Mouse (Mus musculus): ENCODE results near the gene Ift20.

Ift20 gene

DNA sequence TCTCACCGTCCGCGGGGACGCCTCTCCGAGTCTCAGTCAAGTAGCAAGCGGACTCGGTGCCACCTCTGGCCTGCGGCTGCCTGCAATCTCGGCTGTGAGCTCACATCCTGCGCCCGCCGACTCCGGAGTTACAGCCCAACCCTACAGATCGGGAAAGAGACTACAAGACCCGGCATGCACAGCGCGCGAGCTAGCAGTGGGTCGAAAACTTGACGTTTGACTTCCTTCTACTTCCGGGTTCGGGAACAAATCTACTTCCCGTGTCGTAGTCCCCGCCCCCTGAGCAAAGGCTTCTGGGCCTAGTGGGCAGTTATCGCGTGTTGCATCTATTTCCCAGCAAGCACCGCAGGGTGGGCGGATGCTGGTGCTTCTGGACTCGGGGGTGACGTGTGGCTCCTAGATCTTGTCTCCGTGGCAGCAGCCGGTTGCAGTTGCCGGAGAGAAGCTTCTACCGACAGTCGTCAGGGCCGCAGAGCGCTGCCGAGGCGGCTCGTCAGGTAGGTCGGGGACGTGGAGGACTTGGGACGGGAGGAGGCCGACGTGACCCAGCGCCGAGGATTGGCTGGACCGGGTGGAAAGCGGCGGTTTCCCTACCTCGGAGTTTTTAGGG, at the start of gene Ift20, which contains the start of gene Tnfaip1:
Ift20 (plus strand) TSS at position 282 of the 610 bp plus-strand sequence.
Tnfaip1 (minus strand) TSS at position 253 of the 610 bp plus-strand sequence.
- peak; percentile 98 for DNase-seq (ENCODE audit: low spot score)

DNA sequence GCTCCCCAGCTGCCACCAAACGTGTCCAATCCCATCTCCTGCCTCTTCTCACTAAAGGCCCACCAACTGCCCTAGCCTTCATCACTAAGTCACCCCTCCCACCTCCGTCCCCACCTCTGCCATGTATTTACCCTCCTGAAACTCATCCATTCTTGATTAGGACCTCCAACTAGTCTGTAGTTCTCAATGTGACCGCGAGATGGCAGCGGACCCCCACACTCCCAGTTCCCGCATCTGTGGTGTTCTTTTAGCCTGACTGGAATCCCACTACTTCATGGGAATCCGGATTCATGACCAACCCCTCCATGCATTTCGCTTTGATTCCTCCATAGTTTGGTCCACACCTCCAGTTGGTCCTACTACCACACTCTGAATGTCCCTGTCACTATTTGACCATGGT, 48.0 kb upstream of the Ift20 start:
- no peak for DNase-seq (ENCODE audit: low spot score)

DNA sequence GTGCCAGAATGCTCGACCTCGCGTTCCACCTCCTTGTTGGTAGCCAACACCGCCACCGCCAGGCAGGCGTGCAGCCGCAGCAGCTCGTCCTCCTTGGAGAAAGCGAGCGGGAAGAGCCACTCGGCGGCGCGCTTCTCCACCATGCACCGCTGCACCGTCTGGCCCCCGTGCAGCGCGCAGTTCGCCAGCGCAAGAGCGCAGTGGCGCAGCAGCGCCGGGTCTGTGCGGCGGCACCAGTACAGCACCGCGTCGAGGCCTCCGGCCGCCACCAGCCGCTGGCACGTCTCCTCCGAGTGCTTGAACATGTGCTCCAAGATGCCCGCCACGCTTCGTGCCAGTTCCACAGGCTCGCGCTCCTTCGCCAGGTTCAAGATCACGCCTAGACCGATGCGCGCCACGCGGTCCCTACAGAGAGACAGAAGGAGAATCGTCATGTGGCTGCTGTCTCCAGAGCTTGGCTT, 45.4 kb upstream of the Ift20 start:
- DNase-seq (ENCODE audit: low spot score): no peak

DNA sequence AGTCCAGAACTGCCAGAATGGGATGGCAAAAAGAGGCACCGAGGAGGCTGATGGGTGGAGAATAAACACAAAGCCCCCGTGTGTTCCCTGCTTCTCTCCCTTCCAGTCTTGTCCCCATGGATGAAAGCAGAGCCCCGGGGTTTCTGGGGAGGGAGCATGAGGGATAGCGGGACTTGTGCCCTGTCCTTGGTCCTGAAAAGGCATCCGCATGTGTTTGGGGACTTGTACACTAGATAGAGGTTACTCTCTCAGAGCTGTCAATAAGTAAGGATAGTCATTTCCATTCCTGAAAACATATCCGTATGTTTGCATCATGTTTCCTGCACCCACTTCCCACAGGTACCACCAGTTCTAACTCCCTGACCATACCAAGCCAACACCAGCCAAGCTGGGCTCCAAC, 40.3 kb upstream of the Ift20 start:
- DNase-seq (ENCODE audit: low spot score): no peak

DNA sequence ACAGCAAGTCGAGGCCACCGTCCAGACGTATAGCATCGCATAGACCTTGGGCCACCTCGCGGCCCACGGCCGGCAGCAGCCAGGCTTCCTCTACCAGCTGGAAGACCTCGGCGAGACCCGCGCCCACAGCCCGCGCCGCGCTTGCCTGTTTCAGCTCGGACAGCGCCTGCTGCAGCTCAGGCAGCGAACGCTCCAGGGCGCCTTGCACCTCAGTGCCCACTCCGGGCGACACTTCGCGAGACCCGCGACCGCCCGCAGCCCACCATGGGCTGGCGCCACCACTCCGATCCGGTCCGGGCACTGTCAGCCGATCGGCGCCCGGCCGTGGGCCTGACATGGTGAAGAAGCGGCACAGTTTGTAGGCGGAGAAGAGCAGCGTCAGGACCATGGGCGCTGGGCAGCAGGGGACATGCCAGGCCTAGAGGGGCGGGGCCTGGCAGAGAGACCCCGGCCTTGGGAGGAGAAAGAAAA, 39.1 kb upstream of the Ift20 start:
- no peak for DNase-seq (ENCODE audit: low spot score)

DNA sequence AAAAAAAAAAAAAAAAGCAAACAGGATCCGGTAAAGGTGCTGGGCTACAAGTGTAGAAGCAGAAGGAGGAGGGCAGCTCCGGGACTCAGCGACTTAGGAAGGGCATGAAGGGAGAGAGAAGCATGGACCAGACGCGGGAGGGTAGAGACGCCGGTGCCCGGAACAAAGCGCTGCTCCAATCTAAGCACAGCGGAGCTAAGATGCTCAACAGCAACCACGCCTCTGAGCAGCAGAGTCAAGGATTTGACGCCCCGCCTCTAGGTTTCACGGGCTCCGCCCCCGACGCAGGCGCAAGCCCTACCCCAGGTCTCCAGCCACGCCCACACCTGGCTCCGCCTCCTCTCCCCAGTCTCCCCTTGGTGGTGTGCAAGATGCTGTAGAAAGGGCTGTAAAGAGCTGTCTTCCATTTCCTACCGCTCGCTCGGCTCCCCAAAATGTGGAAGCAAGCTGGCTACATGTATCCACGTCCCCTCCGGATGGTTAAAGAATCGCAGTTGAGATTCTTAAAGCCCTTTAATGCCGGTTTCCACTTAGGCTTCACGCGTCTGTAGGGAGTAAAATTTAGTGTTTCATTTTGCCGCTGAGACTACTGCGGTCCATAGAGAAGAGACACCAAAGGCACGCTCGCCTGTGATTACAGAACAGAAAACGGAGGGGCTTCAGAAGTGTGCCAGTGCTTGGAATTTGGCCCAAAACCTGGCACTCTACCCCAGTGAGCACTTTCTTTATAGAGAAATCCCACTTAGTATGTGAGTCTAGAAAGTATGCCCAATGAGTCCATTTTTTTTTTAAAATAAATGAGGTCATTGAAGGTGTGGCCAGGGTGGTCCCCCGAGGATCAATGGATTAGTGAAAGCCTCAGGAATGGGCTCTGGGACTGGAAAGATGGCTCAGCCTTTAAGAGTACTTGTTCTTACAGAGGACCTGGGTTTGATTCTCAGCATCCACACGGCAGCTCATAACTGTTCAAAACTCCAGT, 38.3 kb upstream of the Ift20 start, which contains the start of gene Sarm1:
Sarm1 (minus strand) TSS at position 211 of the 979 bp plus-strand sequence.
- peak; percentile 92 for DNase-seq (ENCODE audit: low spot score)

DNA sequence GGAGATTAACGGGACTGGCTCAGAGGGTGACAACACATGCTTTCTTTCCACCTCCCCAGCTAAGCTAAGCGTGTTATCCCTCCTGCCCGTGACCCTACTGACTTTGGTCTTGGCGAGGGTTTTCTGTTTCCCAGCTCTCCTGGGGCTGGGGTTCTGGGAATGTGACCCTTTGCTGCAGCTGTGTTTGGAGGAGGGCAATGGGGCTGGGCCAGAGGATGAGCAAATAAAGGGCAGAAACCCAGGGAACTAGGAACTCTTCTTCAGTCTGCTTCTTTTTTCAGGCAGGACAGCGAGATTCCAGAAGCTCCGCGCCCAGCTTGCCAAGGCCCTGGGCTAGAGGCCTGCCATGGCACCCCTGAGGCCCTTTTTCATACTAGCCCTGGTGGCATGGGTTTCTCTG, 37.2 kb upstream of the Ift20 start, which contains the start of gene Vtn:
Vtn (plus strand) TSS at position 88 of the 400 bp plus-strand sequence.
- DNase-seq (ENCODE audit: low spot score): no peak

DNA sequence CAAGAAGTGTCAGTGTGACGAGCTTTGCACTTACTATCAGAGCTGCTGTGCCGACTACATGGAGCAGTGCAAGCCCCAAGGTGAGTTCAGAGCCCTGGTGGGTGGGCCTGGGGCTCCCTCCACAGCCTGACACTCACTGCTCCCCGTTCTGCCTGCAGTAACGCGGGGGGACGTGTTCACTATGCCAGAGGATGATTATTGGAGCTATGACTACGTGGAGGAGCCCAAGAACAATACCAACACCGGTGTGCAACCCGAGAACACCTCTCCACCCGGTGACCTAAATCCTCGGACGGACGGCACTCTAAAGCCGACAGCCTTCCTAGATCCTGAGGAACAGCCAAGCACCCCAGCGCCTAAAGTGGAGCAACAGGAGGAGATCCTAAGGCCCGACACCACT, 36.6 kb upstream of the Ift20 start:
- DNase-seq (ENCODE audit: low spot score): no peak

DNA sequence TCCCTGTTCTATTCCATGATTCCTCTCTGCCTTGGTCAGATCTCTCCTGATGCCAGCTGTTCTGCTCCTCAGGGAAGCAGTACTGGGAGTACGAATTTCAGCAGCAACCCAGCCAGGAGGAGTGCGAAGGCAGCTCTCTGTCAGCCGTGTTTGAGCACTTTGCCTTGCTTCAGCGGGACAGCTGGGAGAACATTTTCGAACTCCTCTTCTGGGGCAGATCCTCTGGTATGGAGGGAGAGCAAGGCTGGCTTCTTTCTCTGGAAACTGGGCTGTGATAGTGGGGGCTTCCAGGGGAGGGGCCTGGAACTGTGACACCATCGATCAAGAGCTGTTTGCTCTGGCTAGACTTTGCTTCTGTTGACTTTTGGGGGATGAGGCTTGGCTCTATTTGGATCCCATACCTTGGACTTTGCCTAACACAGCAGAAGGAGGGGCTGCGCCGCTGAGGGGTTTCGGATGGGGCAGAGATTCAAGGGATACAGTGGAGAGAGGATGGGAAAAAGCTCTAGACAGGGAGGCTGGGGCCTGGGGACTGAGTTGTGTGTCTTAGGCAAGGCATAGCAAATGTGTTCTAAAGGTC, 35.4 kb upstream of the Ift20 start:
- no peak for DNase-seq (ENCODE audit: low spot score)

DNA sequence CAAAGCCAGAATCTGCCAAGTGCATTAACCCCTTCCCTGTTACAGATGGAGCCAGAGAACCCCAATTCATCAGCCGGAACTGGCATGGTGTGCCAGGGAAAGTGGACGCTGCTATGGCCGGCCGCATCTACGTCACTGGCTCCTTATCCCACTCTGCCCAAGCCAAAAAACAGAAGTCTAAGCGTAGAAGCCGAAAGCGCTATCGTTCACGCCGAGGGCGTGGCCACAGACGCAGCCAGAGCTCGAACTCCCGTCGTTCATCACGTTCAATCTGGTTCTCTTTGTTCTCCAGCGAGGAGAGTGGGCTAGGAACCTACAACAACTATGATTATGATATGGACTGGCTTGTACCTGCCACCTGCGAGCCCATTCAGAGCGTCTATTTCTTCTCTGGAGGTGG, 34.6 kb upstream of the Ift20 start:
- no peak for DNase-seq (ENCODE audit: low spot score)

DNA sequence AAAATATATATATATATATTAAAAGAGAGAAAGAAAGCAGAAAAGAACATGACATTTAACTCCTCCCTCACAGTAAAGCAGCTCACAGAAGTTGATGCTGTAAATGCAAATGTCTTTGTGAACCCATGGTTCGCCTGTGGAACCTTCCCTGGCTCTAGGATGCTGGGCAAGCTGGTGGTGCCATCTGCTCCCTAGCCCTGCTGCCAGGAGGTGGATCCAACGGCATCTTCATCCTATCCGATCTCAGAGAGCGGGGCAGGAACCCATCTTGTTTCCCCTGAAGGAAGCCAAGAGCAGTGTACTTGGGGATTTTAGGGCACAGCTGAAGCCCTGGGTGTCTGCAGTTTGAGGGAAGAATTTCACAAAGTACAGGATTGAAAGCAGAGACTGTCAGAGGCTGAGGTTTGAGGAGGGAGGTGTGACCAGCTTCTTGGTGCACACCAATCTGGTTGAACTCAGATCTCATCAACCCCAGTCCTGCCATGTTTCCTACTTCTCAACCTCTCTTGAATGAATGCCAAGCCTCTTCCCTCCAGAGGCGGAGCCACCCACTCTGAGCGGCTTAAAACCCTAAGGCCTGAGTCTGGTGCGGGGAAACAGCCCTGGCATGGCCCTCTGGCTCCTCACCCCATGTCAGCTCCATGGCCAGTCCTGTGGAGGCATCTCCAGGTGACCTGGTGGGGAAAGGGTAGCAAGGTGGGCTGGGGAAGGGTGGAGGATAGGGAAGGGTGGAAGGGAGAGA, 33.1 kb upstream of the Ift20 start, which contains the start of gene Sebox:
Sebox (plus strand) TSS at position 539 of the 742 bp plus-strand sequence.
- no peak for DNase-seq (ENCODE audit: low spot score)

DNA sequence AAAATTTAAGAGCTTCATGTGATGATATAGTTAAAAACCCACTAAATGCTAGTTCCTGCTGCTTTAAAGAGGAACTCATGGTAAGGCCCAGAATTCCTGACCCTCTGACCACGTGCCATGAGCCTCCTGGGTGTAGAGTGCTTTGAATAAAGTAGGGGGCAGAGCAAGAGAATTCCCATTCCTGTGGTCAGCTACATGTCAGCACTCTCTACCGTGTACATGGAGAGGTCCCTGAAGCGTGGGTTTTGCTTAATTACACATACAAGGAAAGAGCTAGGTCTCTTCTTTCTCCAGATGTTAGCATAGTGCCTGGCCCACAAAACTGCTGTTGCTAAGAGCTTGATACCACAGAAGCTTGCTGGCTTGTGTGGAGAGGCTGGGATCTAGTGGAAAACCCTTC, 30.7 kb upstream of the Ift20 start:
- no peak for DNase-seq (ENCODE audit: low spot score)

DNA sequence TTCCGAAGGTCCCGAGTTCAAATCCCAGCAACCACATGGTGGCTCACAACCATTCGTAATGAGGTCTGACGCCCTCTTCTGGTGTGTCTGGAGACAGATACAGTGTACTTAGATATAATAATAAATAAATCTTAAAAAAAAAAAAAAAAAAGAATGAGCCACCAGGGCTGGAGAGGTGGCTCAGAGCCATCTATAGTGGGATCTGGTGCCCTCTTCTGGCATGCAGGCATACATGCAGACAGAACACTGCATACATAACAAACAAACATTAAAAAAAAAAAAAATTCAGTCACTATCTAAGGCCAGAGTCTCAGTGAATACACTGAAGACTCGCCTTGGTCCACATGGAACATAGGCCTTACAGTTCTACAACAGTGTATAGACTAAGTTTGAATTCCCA, 27.0 kb upstream of the Ift20 start:
- DNase-seq (ENCODE audit: low spot score): no peak

DNA sequence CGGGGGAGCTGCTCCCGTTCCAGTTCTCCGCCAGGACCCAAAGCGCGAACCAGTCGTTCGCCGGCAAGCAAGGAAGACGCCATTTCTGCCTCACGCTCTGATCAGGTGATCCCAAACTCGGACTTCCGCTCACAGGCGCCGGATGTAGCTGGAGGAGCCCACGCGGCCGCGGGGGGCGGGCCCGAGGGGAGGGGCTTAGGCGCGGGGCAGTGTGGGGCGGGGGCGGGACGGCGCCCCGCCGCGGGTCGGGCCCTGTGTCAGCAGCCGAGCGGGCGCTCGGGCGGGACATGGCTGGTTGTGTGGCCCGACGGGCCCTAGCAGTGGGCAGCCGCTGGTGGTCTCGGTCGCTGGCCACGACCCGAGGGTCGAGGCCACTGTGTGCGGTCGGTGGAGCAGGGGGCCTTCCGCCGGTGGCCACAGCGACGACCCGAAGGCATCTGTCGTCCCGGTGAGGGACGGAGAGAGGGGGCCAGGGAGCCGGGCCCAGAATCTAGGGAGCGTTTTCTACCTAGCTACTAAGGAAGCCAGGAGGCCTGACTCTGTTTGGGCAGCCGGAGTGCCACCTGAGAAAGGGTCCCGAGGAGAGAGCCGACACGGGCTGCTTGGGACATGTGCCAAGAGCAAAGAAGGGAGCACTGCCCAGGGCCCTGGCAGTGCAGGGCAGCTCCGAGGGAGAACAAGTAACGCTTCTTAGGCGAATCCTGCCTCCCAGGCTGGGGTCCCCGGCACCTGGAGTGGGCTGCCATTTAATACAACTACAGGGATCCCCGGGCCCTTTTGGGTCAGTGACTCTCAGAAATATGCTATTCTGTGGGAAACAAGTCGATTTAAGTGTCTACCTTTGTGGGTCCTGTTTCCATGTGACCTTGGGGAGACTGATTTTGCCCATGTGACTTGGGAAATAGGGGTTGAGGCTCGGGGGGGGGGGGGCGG, 23.9 kb upstream of the Ift20 start, which contains the start of the genes Tmem199 and Poldip2:
Tmem199 (minus strand) TSS at position 148 of the 933 bp plus-strand sequence.
Poldip2 (plus strand) TSS at position 169 of the 933 bp plus-strand sequence.
- DNase-seq (ENCODE audit: low spot score): peak; percentile 82

DNA sequence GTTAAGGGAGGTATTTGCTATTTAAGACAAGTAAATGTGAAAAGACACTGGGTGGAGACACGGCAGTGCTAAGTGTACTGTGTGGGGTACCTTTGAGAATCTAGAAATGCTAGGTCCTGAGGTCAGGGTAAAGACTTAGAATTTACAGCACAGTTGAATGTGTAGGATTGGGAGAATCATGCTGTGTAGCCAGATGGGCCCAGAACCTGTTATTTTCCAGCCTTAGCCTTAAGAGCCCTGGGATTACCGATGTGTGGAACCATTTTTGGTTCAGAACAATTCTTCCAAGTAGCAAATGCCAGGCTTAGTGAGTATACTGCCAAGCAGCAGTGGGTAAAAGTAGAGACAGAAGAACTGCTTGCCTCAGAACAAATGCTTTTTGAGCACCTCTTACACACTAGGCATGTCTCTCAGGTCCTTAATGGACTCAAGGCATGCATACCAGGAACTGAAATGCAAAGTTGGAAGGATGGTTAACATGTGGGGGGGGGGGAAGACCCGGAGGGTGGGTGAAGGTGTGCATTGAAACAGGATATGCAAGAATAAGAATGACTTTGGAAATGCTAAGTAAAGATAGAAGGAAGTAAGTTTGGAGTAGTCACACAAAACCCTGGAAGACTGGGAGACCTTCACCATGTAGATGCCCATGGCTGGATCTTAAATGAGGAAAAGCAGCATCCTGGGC, 22.9 kb upstream of the Ift20 start:
- DNase-seq (ENCODE audit: low spot score): no peak

DNA sequence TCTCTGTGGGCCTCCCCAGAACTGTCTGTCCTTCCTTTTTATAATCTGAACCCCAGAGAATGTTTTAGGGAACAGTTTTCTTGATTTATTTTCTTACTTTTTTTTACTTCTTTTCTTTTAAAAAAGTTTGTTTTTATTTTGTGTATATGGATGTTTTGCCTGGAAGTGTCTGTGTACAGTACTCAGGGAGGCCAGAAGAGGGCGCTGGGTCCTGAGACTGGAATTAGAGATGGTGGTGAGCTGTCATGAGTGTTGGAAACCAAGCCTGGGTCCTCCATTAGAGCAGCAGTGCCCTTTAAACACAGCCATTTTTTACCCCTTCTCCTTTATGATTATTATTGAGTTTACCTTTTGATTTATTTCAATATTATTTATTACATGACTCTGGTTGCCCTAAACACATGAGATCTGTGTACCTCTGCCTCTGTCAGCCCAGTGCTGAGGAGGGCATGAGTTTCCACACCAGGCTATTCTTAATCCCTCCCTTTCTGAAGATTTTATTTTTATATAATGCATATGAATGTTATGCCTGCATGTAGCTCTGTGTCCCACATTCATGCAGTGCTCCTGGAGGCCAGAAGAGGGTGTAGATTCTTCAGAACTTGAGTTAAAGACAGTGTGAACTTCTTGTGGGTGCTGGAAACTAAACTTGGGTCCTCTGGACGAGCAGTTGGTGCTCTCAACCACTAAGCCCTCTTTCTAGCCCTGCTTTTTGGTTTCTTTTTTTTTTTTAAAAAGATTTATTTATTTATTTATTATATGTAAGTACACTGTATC, 20.4 kb upstream of the Ift20 start:
- no peak for DNase-seq (ENCODE audit: low spot score)

DNA sequence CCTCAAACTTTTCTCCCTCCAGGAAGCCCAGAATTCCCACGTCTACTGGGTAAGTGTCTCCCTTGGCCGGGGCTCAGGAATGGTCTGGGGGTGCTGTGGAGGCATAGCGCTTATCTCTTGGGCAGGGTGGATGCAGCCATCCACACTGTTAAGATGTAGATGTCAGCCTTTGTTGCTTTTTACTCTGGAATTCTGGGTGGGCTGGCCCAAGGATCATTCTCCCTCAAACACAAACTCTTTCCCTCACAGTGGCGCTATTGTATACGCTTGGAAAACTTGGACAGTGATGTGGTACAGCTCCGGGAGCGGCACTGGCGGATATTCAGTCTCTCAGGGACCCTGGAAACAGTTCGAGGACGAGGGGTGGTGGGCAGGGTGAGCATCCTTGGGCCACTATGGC, 17.2 kb upstream of the Ift20 start:
- DNase-seq (ENCODE audit: low spot score): no peak

DNA sequence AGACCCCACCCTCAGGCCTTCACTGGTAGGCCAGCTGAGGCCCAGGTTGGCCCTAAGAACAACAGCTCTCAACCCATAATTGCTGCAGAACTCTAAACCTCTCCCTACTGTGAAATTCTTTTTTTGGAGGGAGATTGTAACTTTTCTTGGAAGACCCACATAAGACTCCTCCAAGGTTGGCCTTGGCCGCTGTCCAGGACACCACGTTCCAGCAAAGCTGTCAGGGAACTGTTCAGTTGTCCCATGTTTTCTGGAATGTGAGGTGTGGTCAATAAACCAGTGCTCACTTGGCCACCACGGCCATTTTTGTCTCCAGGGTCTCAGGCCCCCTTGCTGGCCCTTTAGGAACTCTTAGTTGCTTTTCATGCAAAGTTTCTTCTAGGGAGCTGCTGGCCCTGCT, 14.3 kb upstream of the Ift20 start:
- no peak for DNase-seq (ENCODE audit: low spot score)

DNA sequence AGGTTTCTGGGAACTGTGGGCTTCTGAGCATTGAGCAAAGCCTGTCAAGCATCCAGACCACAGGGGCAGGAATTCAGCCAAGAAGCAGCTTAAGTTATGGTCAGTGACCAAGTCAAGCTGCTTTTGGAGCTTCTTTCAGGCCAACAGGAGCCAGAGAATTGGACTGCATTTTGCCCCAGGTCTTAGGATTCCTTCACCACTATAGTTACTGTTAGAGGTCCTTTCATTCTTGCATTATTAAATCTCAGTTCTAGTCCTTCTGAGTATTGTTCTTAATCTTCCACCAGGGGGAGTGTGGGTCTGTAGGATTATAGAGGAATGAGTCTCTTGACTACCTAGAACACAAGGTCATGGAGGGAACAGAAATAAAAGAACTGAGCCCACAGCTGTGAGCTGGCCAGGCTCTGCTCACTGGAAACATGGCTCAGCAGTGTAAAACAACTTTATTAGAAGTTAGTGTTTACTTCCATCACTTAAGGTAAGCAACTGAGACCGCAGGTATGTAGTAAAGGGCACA, 13.6 kb upstream of the Ift20 start:
- no peak for DNase-seq (ENCODE audit: low spot score)

All from left cerebral cortex, adult 11 months (tissue).